Mouse (Mus musculus) left cerebral cortex, postnatal 10 days (tissue): ENCODE data around the gene Slc43a2. TPM values are rescaled to one million over a fixed set of nuclear protein-coding genes. Genes with fewer than 3 reads are reported as not detected.
"Not testable (repeated sequence)": the region's sequence is repeated elsewhere in the genome, so short reads cannot be mapped to it uniquely, and the experiment has no call there.

Source experiments
- DNase-seq, 2 experiments: peaks; one replicate each; pipeline ENCODE4 v3.0.0; 2021 to 2022; ENCODE audit warnings: low spot score in 2 of 2, mixed read lengths in 1 of 2; ENCODE audit errors: extremely low spot score in 1 of 2
- intact Hi-C: fragments of 180-260 bp; cut with DNase I; formaldehyde crosslinking; loops from one replicate; pipeline ENCODE4 v1.15.1; 2025
- total RNA-seq, 2 experiments: library from RNA; stranded (reverse); gene quantifications; 2 replicates each; pipeline ENCODE4 v1.2.3; 2021

Slc43a2 gene
- total RNA-seq, 2 experiments from 2014 or later: 48.4 to 51.2 TPM

GRCm38 (mm10) chr11:75587493-75588284, 56.2 kb downstream of the Slc43a2 start, which contains the start of gene Pitpna:
Gene Pitpna, plus strand, starts transcription at chr11:75588097.
- peak; percentile 93 to 98 for DNase-seq
- intact Hi-C loops: no loop called here

GRCm38 (mm10) chr11:75588285-75588941, 56.9 kb downstream of the Slc43a2 start:
- intact Hi-C loops: no loop called here
- DNase-seq: peak in 1 of 2 experiments; percentile 86

- intact Hi-C loops: no loop called here
- DNase-seq: no peak
These were observed 61.1 kb downstream of the Slc43a2 start for GRCm38 (mm10) chr11:75592612-75593011.

GRCm38 (mm10) chr11:75594431-75594830, 62.9 kb downstream of the Slc43a2 start:
- DNase-seq: no peak
- intact Hi-C loops: no loop called here

- intact Hi-C loops: no loop called here
These were observed 63.9 kb downstream of the Slc43a2 start for GRCm38 (mm10) chr11:75595404-75595803.

GRCm38 (mm10) chr11:75595816-75596215, 64.3 kb downstream of the Slc43a2 start:
- no peak for DNase-seq
- intact Hi-C loops: no loop called here

More at GRCm38 (mm10) chr11:75595404-75595803, 63.9 kb downstream of the Slc43a2 start:
- no peak for DNase-seq

GRCm38 (mm10) chr11:75596726-75597255, 65.3 kb downstream of the Slc43a2 start:
- DNase-seq: no peak
- intact Hi-C loops: no loop called here

- intact Hi-C loops: no loop called here
- DNase-seq: no peak
These were observed 66.5 kb downstream of the Slc43a2 start for GRCm38 (mm10) chr11:75598004-75598403.

GRCm38 (mm10) chr11:75599802-75600201, 68.3 kb downstream of the Slc43a2 start:
- DNase-seq, intact Hi-C loops: not testable (repeated sequence)

- intact Hi-C loops: no loop called here
- DNase-seq: no peak
These were observed 73.3 kb downstream of the Slc43a2 start for GRCm38 (mm10) chr11:75604826-75605225.

GRCm38 (mm10) chr11:75605318-75605717, 73.8 kb downstream of the Slc43a2 start:
- intact Hi-C loops: no loop called here

GRCm38 (mm10) chr11:75608776-75609175, 77.3 kb downstream of the Slc43a2 start:
- intact Hi-C loops: no loop called here

More at GRCm38 (mm10) chr11:75605318-75605717, 73.8 kb downstream of the Slc43a2 start:
- no peak for DNase-seq

GRCm38 (mm10) chr11:75610021-75610420, 78.5 kb downstream of the Slc43a2 start:
- intact Hi-C loops: no loop called here
- DNase-seq: no peak

More at GRCm38 (mm10) chr11:75608776-75609175, 77.3 kb downstream of the Slc43a2 start:
- DNase-seq: no peak

- intact Hi-C loops: no loop called here
- no peak for DNase-seq
These were observed 83.3 kb downstream of the Slc43a2 start for GRCm38 (mm10) chr11:75614769-75615168.

- no peak for DNase-seq
- intact Hi-C loops: no loop called here
These were observed 84.1 kb downstream of the Slc43a2 start for GRCm38 (mm10) chr11:75615556-75615955.

- DNase-seq: peak in 1 of 2 experiments; percentile 50
- intact Hi-C loops: no loop called here
These were observed 87.6 kb downstream of the Slc43a2 start for GRCm38 (mm10) chr11:75619133-75619532.

- DNase-seq: peak in 1 of 2 experiments; percentile 37
- intact Hi-C loops: no loop called here
These were observed 88.8 kb downstream of the Slc43a2 start for GRCm38 (mm10) chr11:75620136-75620780.

- DNase-seq: no peak
- intact Hi-C loops: no loop called here
These were observed 89.9 kb downstream of the Slc43a2 start for GRCm38 (mm10) chr11:75621426-75621825.
